In the genomic region with DNA sequence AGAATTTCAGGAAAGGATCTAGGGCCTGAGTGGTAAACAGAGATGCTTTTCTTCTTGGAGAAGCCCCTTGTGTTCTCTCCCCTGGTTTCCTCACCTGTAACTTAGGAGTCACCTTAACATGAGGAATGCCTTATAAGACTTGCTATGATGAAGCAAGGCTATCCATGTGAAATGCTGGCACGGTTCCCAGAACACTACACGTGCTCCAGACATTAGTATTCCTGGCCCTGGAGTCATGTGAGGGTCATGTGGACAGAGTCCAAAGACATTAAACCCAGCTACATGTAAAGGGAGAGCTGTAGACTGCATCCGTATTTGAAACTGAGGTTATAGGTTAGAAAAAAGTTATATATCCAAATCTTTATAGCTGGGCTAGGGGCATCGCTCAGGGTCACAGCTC, we compare ENCODE assay signal across 8 mouse cellular contexts. TPM values are rescaled to one million over a fixed set of nuclear protein-coding genes. Genes with fewer than 3 reads are reported as not detected.
DNase-seq lines count a peak whose midpoint lies in the region; ATAC-seq and TF ChIP-seq lines count a peak whose summit lies in the region.

No protein-coding gene starts in this region.

- no peak for TF ChIP-seq CTCF in hindbrain, postnatal 0 days (IDR thresholded peaks at IDR 0.05; ENCODE audit: low read depth)

- H3K9ac ChIP-seq in hindbrain, postnatal 0 days (replicated peaks; ENCODE audit: low read length) = no peak overlapping the region
- no peak overlapping the region for H3K9ac ChIP-seq in hindbrain, embryonic 13.5 days
- H3K9ac ChIP-seq in heart, embryonic 13.5 days = no peak overlapping the region
- H3K9ac ChIP-seq in kidney, embryonic 15.5 days = no peak overlapping the region

- no peaks in the 10 kb centered on the region for H3K36me3 ChIP-seq in hindbrain, postnatal 0 days (ENCODE audit: insufficient read depth, low read length)
- no peaks in the 10 kb centered on the region for H3K36me3 ChIP-seq in hindbrain, embryonic 13.5 days
- no peaks in the 10 kb centered on the region for H3K36me3 ChIP-seq in heart, embryonic 13.5 days
- H3K36me3 ChIP-seq in kidney, embryonic 15.5 days = no peaks in the 10 kb centered on the region

- peak; percentile 43 for DNase-seq in hindbrain, postnatal 0 days (ENCODE audit: low spot score)
- peak; percentile 83 for DNase-seq in lung, postnatal 36 days
- DNase-seq in layer of hippocampus, adult 8-10 months (ENCODE audit: low spot score in 2 of 2) = no peak
- DNase-seq in right cerebral cortex, postnatal 14 days = no peak
- DNase-seq in neural tube, embryonic 10.5 days (ENCODE audit: extremely low spot score, low spot score) = no peak

- ATAC-seq in hindbrain, postnatal 0 days = no peak
- ATAC-seq in hindbrain, embryonic 13.5 days (ENCODE audit: low FRiP score) = no peak
- ATAC-seq in heart, embryonic 13.5 days (ENCODE audit: extremely low read depth, insufficient number of reproducible peaks, low FRiP score, low TSS enrichment) = peak; percentile 42; the same call in 1 of the 2 replicates
- 0 out of 2 replicates have a peak, but pooled peaks have one; percentile 38 for ATAC-seq in kidney, embryonic 15.5 days (replicated peaks; ENCODE audit: low FRiP score)

- H3K4me1 ChIP-seq in hindbrain, postnatal 0 days (ENCODE audit: insufficient read depth, low read length) = no peaks in the 10 kb centered on the region
- no peaks in the 10 kb centered on the region for H3K4me1 ChIP-seq in hindbrain, embryonic 13.5 days (replicated peaks)
- peaks cover 13% of the 10 kb centered on the region for H3K4me1 ChIP-seq in heart, embryonic 13.5 days
- no peaks in the 10 kb centered on the region for H3K4me1 ChIP-seq in kidney, embryonic 15.5 days

- H3K4me3 ChIP-seq in hindbrain, postnatal 0 days (ENCODE audit: low read length) = no peak overlapping the region
- no peak overlapping the region for H3K4me3 ChIP-seq in hindbrain, embryonic 13.5 days
- no peak overlapping the region for H3K4me3 ChIP-seq in heart, embryonic 13.5 days
- H3K4me3 ChIP-seq in kidney, embryonic 15.5 days (replicated peaks) = no peak overlapping the region

- H3K4me2 ChIP-seq in hindbrain, postnatal 0 days (ENCODE audit: low read depth, low read length) = no peak overlapping the region
- H3K4me2 ChIP-seq in hindbrain, embryonic 13.5 days = no peak overlapping the region
- no peak overlapping the region for H3K4me2 ChIP-seq in heart, embryonic 13.5 days
- H3K4me2 ChIP-seq in kidney, embryonic 15.5 days = no peak overlapping the region

- H3K27ac ChIP-seq in hindbrain, postnatal 0 days = no peak overlapping the region
- H3K27ac ChIP-seq in hindbrain, embryonic 13.5 days = no peak overlapping the region
- H3K27ac ChIP-seq in heart, embryonic 13.5 days (replicated peaks) = peak overlapping the region; percentile 39; the same call in 1 of the 2 replicates
- H3K27ac ChIP-seq in kidney, embryonic 15.5 days = no peak overlapping the region

- no peaks in the 10 kb centered on the region for H3K27me3 ChIP-seq in hindbrain, postnatal 0 days (ENCODE audit: insufficient read depth, low read length)
- no peaks in the 10 kb centered on the region for H3K27me3 ChIP-seq in hindbrain, embryonic 13.5 days
- no peaks in the 10 kb centered on the region for H3K27me3 ChIP-seq in heart, embryonic 13.5 days (replicated peaks)
- H3K27me3 ChIP-seq in kidney, embryonic 15.5 days = no peaks in the 10 kb centered on the region

- WGBS in hindbrain, postnatal 0 days = 58% methylated on average over 4 of the region's 4 CpGs
- WGBS in hindbrain, embryonic 13.5 days = 71% methylated on average over 4 of the region's 4 CpGs
- WGBS in heart, embryonic 13.5 days = 44% methylated on average over 4 of the region's 4 CpGs
- WGBS in kidney, embryonic 15.5 days = 46% methylated on average over 4 of the region's 4 CpGs

- H3K9me3 ChIP-seq in hindbrain, postnatal 0 days (ENCODE audit: low read length) = no peaks in the 10 kb centered on the region
- H3K9me3 ChIP-seq in hindbrain, embryonic 13.5 days = no peaks in the 10 kb centered on the region
- H3K9me3 ChIP-seq in heart, embryonic 13.5 days = no peaks in the 10 kb centered on the region
- no peaks in the 10 kb centered on the region for H3K9me3 ChIP-seq in kidney, embryonic 15.5 days (replicated peaks)

RNA-seq across cellular contexts. Expression of a gene that starts 9.5 kb away (rescaled TPM):
- total RNA-seq in hindbrain, postnatal 0 days (2014; rRNA removed) = 2.5 and 2.9 TPM in 2 replicates
- 12.7 and 14.0 TPM in 2 replicates for polyA plus RNA-seq in hindbrain, postnatal 0 days (2015; fragmentation: Nextera tagmentation; extraction: Ambion mirVana)
- 9.7 and 12.6 TPM in 2 replicates for polyA plus RNA-seq in hindbrain, embryonic 13.5 days (2015; fragmentation: Nextera tagmentation; extraction: Ambion mirVana)
- 12.1 and 12.3 TPM in 2 replicates for polyA plus RNA-seq in heart, embryonic 13.5 days (2015; fragmentation: Nextera tagmentation; extraction: Ambion mirVana)
- 6.2 and 6.4 TPM in 2 replicates for polyA plus RNA-seq in kidney, embryonic 15.5 days (2015; fragmentation: Nextera tagmentation; extraction: Ambion mirVana)
- total RNA-seq in layer of hippocampus, adult 8-10 months (2022) = 10 to 100 TPM; 11.3 to 12.4 (median 11.5) TPM

RNA-seq across cellular contexts. Expression of a gene that starts 58.8 kb away (rescaled TPM):
- 113 and 133 TPM in 2 replicates for total RNA-seq in hindbrain, postnatal 0 days (2014; rRNA removed)
- polyA plus RNA-seq in hindbrain, postnatal 0 days (2015; fragmentation: Nextera tagmentation; extraction: Ambion mirVana) = 185 and 192 TPM in 2 replicates
- polyA plus RNA-seq in hindbrain, embryonic 13.5 days (2015; fragmentation: Nextera tagmentation; extraction: Ambion mirVana) = 258 and 293 TPM in 2 replicates
- polyA plus RNA-seq in heart, embryonic 13.5 days (2015; fragmentation: Nextera tagmentation; extraction: Ambion mirVana) = 196 and 202 TPM in 2 replicates
- polyA plus RNA-seq in kidney, embryonic 15.5 days (2015; fragmentation: Nextera tagmentation; extraction: Ambion mirVana) = 403 and 407 TPM in 2 replicates
- total RNA-seq in layer of hippocampus, adult 8-10 months (2022) = 100 to 1,000 TPM; 391 to 465 (median 433) TPM

Comparison
In these comparisons a context has a peak if more than half of its experiments do, and no peak if none do; other contexts are left out.
1. ATAC-seq: peak in heart, embryonic 13.5 days (single experiment) and kidney, embryonic 15.5 days (single experiment); none in hindbrain, postnatal 0 days (single experiment) and hindbrain, embryonic 13.5 days (single experiment).
2. DNase-seq: peak in hindbrain, postnatal 0 days (single experiment) and lung, postnatal 36 days (single experiment); none in layer of hippocampus, adult 8-10 months (0 of 2), right cerebral cortex, postnatal 14 days (single experiment) and neural tube, embryonic 10.5 days (single experiment).